Mouse (Mus musculus) hindbrain, postnatal 0 days (tissue): ENCODE results near the gene Fstl3. TPM values are rescaled to one million over a fixed set of nuclear protein-coding genes. Genes with fewer than 3 reads are reported as not detected.
A peak's percentile ranks its signal among the peaks of the same experiment; 100 is the strongest.

Experiments
- ATAC-seq: fragments of 200-750 bp; cut with Nextera tagmentation; 2 replicates; pipeline ENCODE4 v1.8.0; 2017; ENCODE audit warnings: mild to moderate bottlenecking, moderate TSS enrichment, moderate library complexity
- DNase-seq: peaks from one replicate; pipeline ENCODE4 v3.0.0-alpha.2; 2015; ENCODE audit warnings: low spot score
- H3K27ac ChIP-seq: fragments of 300-500 bp; sonication (generic); 2 replicates; pipeline ENCODE4 v1.5.1; 2014; ENCODE audit warnings: mild to moderate bottlenecking
- H3K27me3 ChIP-seq: fragments of 300-500 bp; sonication (generic); 2 replicates; pipeline ENCODE4 v1.6.1; 2014; ENCODE audit warnings: low read length, mixed read lengths; ENCODE audit not compliant: insufficient read depth
- H3K36me3 ChIP-seq: fragments of 300-500 bp; sonication (generic); 2 replicates; pipeline ENCODE4 v1.6.1; 2014; ENCODE audit warnings: low read length, mixed read lengths; ENCODE audit not compliant: insufficient read depth
- H3K4me1 ChIP-seq: fragments of 300-500 bp; sonication (generic); 2 replicates; pipeline ENCODE4 v1.6.1; 2014; ENCODE audit warnings: antibody characterized with exemption, low read length, mixed read lengths; ENCODE audit not compliant: insufficient read depth
- H3K4me2 ChIP-seq: fragments of 300-500 bp; sonication (generic); 2 replicates; pipeline ENCODE4 v1.6.1; 2014; ENCODE audit warnings: low read depth, mild to moderate bottlenecking, low read length, moderate library complexity, mixed read lengths
- H3K4me3 ChIP-seq: fragments of 300-500 bp; sonication (generic); 2 replicates; pipeline ENCODE4 v1.5.1; 2014; ENCODE audit warnings: low read length
- H3K9ac ChIP-seq: fragments of 300-500 bp; sonication (generic); replicated peaks from 2 replicates; pipeline ENCODE4 v1.6.1; 2014; ENCODE audit warnings: mild to moderate bottlenecking, low read length, moderate library complexity, mixed read lengths
- H3K9me3 ChIP-seq: fragments of 300-500 bp; sonication (generic); 2 replicates; pipeline ENCODE4 v1.6.1; 2016; ENCODE audit warnings: low read length, mixed read lengths
- CTCF ChIP-seq: IDR thresholded peaks from 2 replicates; pipeline ENCODE4 v1.5.1; 2016; ENCODE audit warnings: antibody characterized with exemption, control low read depth, low read depth
- WGBS: fragments of 180-500 bp; shearing (Covaris S2); extraction: QIAGEN DNeasy Blood & Tissue Kit; methylation state at CpG from one replicate; pipeline ENCODE4 v1.1.7; 2014; 5-methylcytosine and 5-hydroxymethylcytosine counted together
- polyA plus RNA-seq: library from polyadenylated mRNA; unstranded; fragments of >200 nt; fragmentation: Nextera tagmentation; extraction: Ambion mirVana; gene quantifications from 2 replicates; pipeline ENCODE4 v1.2.1, GENCODE M21; 2015
- total RNA-seq: library from RNA; depleted of rRNA; stranded (reverse); fragments of >200 nt; gene quantifications from 2 replicates; pipeline ENCODE4 v1.2.3, GENCODE M21; 2014; rRNA removed

The Fstl3 gene
- total RNA-seq (2.6 and 3.3 TPM in 2 replicates), polyA plus RNA-seq (3.1 and 3.2 TPM in 2 replicates)

DNA sequence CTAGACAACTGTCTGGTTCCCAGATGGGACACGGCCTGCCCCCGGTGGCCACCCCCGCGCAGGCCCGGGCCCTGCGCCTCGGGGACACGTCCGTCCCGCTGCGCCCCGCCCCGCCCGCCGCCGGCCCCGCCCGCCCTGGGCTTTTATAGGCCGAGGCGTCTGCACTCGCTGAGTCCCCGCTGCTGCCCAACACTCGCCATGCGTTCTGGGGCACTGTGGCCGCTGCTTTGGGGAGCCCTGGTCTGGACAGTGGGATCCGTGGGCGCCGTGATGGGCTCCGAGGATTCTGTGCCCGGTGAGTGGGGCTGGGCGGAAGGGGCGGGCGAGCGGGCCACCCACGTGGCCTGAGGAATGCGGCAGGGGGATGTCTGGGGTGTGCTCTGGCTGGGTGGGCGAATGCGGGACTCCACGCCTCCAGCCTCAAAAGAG is at the start of gene Fstl3:
Fstl3 (plus strand) TSS at position 170 of the 429 bp plus-strand sequence.
- H3K27ac ChIP-seq = no peak within 1 kb of the TSS
- peak within 1 kb of the TSS; percentile 47 for H3K4me2 ChIP-seq
- H3K27me3 ChIP-seq = peaks cover 14% of the 10 kb centered on the region; the same call in 1 of the 2 replicates
- no peak for ATAC-seq
- WGBS = 4% methylated on average over 38 of the region's 39 CpGs
- DNase-seq = no peak
- TF ChIP-seq CTCF = no peak
- no peak within 1 kb of the TSS for H3K9ac ChIP-seq
- peaks cover 9% of the 10 kb centered on the region for H3K4me1 ChIP-seq
- no peaks in the 10 kb centered on the region for H3K36me3 ChIP-seq
- H3K4me3 ChIP-seq = peak within 1 kb of the TSS; percentile 18
- H3K9me3 ChIP-seq = no peaks in the 10 kb centered on the region

DNA sequence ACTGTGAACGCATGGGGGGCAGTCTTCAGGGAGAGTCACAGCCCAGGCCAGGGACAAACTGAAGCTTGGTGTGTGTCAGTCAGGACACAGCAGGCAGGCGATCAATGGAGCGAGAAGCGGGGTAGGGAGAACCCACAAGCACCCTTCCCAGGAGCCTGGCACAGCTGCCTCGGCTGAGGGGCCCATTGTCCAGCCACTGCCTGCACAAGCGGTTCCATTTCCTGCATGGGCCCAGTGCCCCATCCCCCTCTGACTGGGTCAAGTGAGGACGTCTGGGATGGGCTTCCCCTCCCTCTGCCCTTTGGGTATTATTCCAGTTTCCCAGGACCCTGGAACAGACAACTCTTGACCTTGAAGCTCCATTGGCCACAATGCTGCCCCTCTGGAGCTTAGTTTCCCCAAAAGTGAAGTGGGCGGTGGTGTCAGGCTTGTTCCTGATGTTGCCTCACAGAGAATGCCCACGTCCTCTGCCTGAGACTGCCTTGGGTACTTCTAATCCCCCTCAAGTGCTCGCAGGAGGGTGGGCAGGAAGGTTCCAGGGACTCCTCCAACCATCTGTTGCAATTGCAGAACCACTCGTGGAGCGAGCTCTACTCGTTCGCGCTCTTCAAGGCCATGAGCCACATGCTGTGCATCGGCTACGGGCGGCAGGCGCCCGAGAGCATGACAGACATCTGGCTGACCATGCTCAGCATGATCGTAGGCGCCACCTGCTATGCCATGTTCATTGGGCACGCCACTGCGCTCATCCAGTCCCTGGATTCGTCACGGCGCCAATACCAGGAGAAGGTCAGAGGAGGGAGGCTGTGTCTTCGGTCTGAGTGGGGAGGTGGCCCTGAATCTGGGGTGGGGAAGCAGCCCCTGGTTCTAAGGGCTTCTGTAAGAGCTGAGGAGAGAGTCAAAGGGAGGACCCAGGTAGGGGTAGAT is 48.5 kb upstream of the Fstl3 start:
- no peak for DNase-seq

DNA sequence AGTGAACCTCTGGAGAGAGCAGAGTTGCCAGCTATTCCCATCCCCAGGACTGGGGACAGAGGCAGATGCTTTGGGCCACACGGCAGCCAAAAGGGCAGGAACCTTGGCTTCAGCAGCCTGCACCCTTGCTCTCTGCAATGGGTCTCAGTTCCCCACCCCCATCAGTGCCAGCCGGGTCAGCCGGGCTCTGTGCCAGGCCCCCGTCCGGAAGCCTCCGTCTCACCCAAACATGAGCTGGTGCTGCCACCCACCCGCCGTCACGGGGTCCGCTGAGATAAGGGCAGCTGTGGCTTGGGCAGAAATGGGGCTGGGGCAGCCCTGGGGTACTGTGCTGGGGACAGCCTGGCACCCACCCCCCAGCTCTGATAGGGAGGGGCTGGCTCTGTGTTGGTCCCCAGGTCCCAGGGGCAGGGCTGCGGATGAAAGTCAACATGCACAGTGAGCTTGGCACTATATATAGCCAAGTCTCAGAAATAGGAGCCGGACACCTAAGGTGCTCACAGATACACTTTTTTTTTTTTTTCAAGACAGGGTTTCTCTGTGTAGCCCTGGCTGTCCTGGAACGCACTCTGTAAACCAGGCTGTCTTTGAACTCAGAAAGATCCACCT is 47.6 kb upstream of the Fstl3 start:
- Histone ChIP-seq H3K4me1 (no peaks in the 10 kb centered on the region), H3K27ac (no peak overlapping the region), H3K36me3 (peaks cover 30% of the 10 kb centered on the region), H3K4me3 (no peak overlapping the region), H3K9ac (no peak overlapping the region), H3K9me3 (no peaks in the 10 kb centered on the region), H3K27me3 (no peaks in the 10 kb centered on the region), H3K4me2 (no peak overlapping the region)
- no peak for TF ChIP-seq CTCF
- WGBS = 57% methylated on average over 13 of the region's 13 CpGs
- ATAC-seq = no peak; the same call in 1 of the 2 replicates
- no peak for DNase-seq

More for the DNA sequence above, 48.5 kb upstream of the Fstl3 start:
- no peak for TF ChIP-seq CTCF
- Histone ChIP-seq H3K9me3 (no peaks in the 10 kb centered on the region), H3K9ac (no peak overlapping the region), H3K4me1 (no peaks in the 10 kb centered on the region), H3K36me3 (peaks cover 22% of the 10 kb centered on the region), H3K4me3 (no peak overlapping the region), H3K4me2 (no peak overlapping the region), H3K27ac (no peak overlapping the region), H3K27me3 (no peaks in the 10 kb centered on the region)
- 56% methylated on average over 28 of the region's 28 CpGs for WGBS
- no peak for ATAC-seq

DNA sequence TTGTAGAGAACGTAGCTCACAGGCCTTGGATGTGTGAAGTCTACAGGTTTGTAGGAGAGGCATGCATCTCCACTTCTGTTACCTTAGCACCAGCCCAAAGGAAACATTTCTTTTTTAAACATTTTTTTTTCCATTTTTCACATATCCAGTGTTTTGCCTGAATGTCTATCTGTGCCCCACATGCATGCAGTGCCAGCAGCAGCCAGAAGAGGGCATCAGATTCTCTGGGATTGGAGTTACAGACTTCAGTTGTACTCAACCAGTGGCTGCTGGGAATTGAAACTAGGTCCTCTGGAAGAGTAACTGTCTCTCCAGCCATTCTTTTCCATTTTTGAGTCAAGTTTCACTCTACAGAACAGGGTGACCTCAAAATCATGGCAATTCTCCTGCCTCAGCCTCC is 44.6 kb upstream of the Fstl3 start:
- no peaks in the 10 kb centered on the region for H3K27me3 ChIP-seq
- DNase-seq = no peak
- H3K4me3 ChIP-seq = no peak overlapping the region
- WGBS = 96% methylated on average over 1 of the region's 1 CpGs
- peaks cover 52% of the 10 kb centered on the region for H3K36me3 ChIP-seq
- no peaks in the 10 kb centered on the region for H3K4me1 ChIP-seq
- H3K4me2 ChIP-seq = no peak overlapping the region
- no peaks in the 10 kb centered on the region for H3K9me3 ChIP-seq
- H3K27ac ChIP-seq = no peak overlapping the region
- TF ChIP-seq CTCF = peak; percentile 62
- H3K9ac ChIP-seq = no peak overlapping the region
- no peak for ATAC-seq

DNA sequence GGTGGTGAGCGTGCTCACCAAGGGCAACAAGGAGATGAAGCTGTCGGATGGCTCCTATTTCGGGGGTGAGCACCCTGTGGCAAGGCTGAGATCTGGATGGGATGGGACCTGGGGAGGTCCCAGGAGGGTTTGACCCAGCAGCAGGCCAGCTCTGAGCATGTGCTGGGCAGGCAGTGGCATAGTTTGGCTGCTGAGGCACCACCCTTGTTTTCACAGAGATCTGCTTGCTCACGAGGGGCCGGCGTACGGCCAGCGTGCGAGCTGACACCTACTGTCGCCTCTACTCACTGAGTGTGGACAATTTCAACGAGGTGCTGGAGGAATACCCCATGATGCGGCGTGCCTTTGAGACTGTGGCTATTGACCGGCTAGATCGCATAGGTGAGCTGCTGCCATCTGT is 43.2 kb upstream of the Fstl3 start:
- no peak overlapping the region for H3K27ac ChIP-seq
- H3K9me3 ChIP-seq = no peaks in the 10 kb centered on the region
- H3K9ac ChIP-seq = no peak overlapping the region
- no peak for ATAC-seq
- no peaks in the 10 kb centered on the region for H3K27me3 ChIP-seq
- TF ChIP-seq CTCF = no peak
- no peak overlapping the region for H3K4me2 ChIP-seq
- no peak for DNase-seq
- H3K36me3 ChIP-seq = peaks cover 64% of the 10 kb centered on the region
- H3K4me1 ChIP-seq = no peaks in the 10 kb centered on the region
- WGBS = 97% methylated on average over 15 of the region's 15 CpGs
- H3K4me3 ChIP-seq = no peak overlapping the region

DNA sequence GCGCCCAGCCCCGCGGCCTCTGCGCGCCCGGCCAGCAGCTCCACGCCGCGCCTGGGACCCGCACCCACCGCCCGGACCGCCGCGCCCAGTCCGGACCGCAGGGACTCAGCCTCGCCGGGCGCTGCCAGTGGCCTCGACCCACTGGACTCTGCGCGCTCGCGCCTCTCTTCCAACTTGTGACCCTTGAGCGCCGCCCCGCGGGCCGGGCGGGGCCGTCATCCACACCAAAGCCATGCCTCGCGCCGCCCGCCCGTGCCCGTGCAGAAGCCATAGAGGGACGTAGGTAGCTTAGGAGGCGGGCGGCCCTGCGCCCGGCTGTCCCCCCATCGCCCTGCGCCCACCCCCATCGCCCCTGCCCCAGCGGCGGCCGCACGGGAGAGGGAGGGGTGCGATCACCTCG is 41.7 kb upstream of the Fstl3 start:
- DNase-seq (no peak), ATAC-seq (no peak)
- no peak for TF ChIP-seq CTCF
- Histone ChIP-seq H3K4me1 (no peaks in the 10 kb centered on the region), H3K4me2 (no peak overlapping the region), H3K27ac (no peak overlapping the region), H3K9me3 (peaks cover 7% of the 10 kb centered on the region; the same call in 1 of the 2 replicates), H3K9ac (no peak overlapping the region), H3K36me3 (peaks cover 80% of the 10 kb centered on the region), H3K4me3 (no peak overlapping the region), H3K27me3 (no peaks in the 10 kb centered on the region)
- WGBS = 33% methylated on average over 32 of the region's 52 CpGs

DNA sequence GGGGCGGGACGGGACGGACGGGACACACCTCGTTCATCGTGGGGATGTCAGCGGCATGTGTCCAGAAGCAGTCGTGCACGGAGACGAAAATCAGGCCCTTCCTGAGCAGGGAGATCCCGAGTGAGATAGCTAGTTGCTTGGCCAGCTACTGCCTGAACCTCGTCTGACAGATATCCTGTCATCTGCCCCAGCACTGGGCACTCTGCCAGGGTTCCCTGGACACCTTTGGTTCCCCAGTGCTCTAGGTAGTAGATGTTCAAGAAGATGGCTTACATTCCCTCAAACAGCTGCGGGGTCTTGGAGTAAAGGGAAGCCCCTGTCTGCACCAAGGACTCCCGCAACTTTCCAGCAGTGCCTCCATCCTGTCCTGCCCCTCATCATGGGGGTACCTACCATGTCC is 40.4 kb upstream of the Fstl3 start:
- H3K4me2 ChIP-seq = no peak overlapping the region
- no peak for DNase-seq
- H3K4me1 ChIP-seq = no peaks in the 10 kb centered on the region
- 92% methylated on average over 14 of the region's 14 CpGs for WGBS
- no peak overlapping the region for H3K9ac ChIP-seq
- H3K27ac ChIP-seq = no peak overlapping the region
- peaks cover 7% of the 10 kb centered on the region; the same call in 1 of the 2 replicates for H3K9me3 ChIP-seq
- no peak for TF ChIP-seq CTCF
- H3K4me3 ChIP-seq = no peak overlapping the region
- ATAC-seq = no peak
- H3K36me3 ChIP-seq = peaks cover 85% of the 10 kb centered on the region
- H3K27me3 ChIP-seq = no peaks in the 10 kb centered on the region
